Mouse (Mus musculus) neutrophil, adult 5-6 weeks (primary cell): ENCODE measurements around the gene Kirrel3. TPM values are rescaled to one million over a fixed set of nuclear protein-coding genes. Genes with fewer than 3 reads are reported as not detected.

Experiments
- ATAC-seq: fragments of 151-379, 151-347 bp; 2 replicates; pipeline ENCODE4 v1.8.0; 2017; ENCODE audit warnings: mild to moderate bottlenecking, moderate TSS enrichment; ENCODE audit not compliant: insufficient number of reproducible peaks, poor library complexity, low FRiP score, severe bottlenecking; ENCODE audit errors: extremely low read depth
- total RNA-seq: library from RNA; stranded (forward); fragments of 200-1000 nt; gene quantifications from 2 replicates; pipeline ENCODE4 v1.2.3, GENCODE M21; 2017

The Kirrel3 gene
- total RNA-seq, 1 experiment from 2014 or later = not detected

GRCm38 (mm10) chr9:35024591-35025496, 539.1 kb downstream of the Kirrel3 start:
- no peak for ATAC-seq

GRCm38 (mm10) chr9:35026311-35026710, 540.6 kb downstream of the Kirrel3 start:
- ATAC-seq = no peak

DNA sequence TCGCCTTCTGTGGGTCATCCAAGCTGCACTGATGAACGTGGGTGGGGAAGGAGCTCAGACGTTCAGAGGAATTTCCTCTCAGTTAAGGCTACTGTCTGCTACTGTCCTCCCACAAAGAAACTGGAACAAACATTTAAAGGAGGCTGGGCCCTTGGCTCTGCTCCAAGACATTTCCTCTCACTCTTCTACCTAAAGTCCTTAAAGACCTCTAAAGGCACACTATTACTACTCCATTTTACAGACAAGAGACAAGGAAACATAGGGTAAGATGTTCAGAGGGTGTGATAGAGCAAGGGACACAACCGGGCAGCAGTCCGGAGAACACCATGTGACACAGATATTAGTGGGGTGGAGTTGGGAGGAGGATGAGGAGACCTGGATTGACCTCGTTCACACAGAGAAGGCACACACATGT, 541.2 kb downstream of the Kirrel3 start:
- no peak for ATAC-seq

GRCm38 (mm10) chr9:35027382-35027997, 541.8 kb downstream of the Kirrel3 start:
- no peak for ATAC-seq

DNA sequence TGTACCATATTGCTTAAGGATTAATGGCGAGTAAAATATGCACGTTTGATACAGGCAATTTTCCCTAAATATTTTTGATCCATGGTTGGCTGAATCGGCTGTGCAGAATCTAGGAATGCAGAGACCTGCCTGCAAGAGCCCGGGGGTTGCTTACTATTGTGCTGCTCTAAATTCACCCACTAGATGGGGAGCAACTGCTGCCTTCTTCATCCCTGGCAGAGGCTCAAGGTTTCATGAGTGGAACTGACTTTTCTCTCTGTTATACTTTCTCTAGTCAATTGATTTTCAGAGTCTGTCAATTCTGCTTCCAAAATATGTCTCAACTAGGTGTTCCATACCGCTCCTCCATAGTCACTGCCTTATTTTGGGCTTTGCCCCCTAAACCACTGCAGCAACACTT, 545.1 kb downstream of the Kirrel3 start:
- no peak for ATAC-seq

- ATAC-seq = no peak
These were observed 546.8 kb downstream of the Kirrel3 start for GRCm38 (mm10) chr9:35032457-35032856.

GRCm38 (mm10) chr9:35035074-35035473, 549.4 kb downstream of the Kirrel3 start:
- ATAC-seq = no peak

DNA sequence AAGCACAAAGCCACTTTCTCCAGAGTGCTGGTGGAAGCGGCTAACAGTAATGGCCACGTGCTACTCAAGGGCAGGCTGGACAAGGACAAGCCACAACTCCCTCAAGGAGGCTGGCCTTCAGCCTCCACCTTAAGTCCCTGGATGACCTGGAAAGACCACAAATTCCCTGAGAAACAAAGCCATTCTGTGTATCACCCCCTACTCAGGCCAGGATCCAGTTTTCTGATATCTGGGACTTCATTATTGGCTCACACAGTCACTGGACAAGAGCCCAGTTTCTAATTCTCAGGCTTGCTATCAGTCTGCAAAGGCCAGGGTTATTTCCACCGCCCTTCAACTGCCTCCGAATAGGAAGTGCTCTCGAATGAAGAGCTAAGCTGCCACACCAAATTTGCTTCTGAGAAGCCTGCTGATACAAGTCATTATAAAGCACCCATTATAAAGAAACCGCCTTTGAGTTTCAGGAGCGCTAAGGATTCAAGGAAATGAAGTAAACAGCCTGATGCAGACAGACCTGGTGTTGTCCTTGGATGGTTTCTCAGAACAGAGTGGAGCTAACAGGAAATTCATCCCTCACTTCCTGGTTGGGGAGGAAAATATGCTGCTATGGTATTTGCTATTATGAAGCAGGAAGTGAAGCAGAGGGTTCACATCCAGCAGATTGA, 553.4 kb downstream of the Kirrel3 start:
- no peak for ATAC-seq

GRCm38 (mm10) chr9:35039846-35040245, 554.2 kb downstream of the Kirrel3 start:
- no peak for ATAC-seq

DNA sequence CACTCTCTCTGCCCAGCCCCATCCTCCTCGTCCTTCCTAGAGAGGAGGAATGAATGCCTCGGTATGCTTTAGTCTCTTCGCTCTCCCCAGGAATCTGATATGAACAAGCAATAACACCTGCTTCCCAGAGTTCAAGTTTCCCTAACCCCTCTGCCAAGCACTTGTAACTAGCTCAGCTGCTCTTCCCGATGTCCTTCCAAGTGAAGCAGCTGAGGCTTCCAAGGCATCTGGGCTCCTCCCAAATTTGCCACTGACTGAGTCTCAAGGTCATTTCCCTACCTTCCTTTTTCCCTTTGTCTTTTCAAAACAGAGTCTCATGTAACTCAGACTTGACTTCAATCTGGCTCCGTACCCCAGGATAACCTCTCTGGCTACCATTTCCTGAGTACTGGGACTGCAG, 555.8 kb downstream of the Kirrel3 start:
- ATAC-seq = no peak

DNA sequence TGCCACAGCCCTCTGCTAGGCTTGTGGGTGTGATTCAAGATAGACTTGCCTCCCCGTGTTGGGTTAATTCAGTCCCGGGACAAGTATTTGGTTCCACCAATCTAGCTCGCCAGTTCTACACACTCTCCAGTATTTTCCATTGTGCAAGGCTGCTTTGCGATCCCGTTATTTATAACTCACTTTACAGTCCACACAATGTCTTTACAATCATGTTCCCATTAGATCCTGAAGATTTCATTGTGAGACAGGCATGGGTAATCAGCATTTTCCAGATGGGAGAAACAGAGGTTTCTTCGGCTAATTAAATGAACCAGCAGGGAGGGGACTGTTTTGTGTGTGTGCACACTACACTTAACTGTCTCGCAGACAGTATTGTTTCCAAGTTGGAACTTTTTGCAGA, 557.9 kb downstream of the Kirrel3 start:
- ATAC-seq = no peak

- no peak for ATAC-seq
These were observed 558.8 kb downstream of the Kirrel3 start for GRCm38 (mm10) chr9:35044458-35044857.

DNA sequence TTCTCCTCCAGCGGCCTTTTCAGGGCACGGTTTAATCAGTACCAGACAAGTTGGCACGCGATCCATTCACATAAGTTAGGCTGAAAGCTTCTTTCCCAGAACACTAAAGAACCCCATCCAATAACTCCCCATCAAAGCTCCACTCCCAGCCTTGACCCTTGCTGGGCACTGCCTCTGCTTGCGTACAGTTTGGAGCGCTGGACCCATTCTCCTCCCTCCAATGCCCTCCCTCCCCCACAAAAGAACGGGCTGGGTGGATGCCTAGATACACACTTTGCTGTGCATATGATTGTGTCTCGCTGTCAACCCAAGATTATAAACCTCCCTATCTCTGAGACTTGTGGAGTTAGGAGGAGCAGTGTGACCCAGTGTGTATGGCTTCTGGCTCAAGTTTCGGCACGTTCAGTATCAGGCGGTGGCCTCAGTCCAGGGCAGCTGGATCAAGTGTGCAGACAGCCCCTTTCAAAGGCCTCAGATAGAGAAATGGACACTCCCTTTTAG, 559.4 kb downstream of the Kirrel3 start:
- no peak for ATAC-seq

DNA sequence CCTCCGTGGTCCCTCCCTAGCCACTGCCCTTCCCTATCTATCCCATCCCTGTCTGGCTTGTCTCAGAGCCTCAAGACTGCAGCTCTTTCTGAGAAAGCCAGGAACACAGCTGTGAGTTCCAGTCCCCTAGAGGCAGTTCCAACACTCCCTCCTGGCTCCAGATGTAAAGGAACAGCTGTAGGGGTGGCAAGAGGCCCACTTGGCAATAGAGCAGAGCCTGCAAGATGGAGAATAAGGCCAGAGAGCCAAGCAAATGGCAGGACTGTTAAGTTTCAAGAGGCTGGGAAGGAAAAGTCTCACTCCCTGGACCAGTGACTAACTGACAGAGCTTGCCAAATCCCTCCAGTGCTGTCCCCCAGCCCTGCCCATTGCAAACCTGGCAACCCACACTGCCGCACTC, 560.1 kb downstream of the Kirrel3 start:
- no peak for ATAC-seq

DNA sequence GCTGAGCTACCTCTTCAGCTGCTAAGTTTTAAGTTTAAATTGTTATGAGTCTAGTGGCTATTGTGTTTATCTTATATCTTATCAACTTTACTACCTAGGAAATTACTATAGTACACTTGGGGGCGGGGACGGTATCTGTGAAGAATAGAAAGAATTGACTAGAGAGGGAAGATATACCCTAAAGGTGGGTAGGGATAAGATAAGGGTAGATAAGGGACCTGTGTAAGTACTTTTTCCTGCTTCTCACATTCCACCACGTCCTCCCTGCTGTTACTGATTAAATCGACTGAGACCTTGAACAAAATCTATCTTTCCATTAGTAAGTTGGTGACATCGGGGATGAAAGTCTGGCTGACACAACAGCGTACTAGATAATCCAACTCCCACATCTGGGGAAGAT, 562.8 kb downstream of the Kirrel3 start:
- no peak for ATAC-seq

GRCm38 (mm10) chr9:35049891-35050527, 564.3 kb downstream of the Kirrel3 start:
- no peak; the same call in 1 of the 2 replicates for ATAC-seq

GRCm38 (mm10) chr9:35050701-35051454, 565.2 kb downstream of the Kirrel3 start:
- no peak for ATAC-seq

DNA sequence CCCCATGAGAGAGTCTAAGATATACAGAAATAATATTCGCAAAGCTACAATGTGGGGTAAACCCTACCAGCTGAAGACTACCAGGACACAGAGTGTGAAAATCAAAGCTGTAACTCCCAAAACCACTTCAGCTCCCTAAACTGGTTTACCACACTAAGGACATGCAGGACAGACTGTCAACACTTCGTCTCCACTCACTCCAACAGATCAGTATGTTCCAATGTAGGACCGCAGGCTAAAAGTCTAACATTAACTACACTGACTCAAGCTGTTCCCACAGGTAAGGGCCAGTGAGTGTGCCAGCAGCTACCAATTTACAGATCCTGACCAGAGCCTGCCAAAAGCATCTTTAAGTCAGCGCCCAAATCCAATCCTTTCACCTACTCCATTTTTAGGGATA, 566.0 kb downstream of the Kirrel3 start:
- no peak for ATAC-seq

GRCm38 (mm10) chr9:35052671-35053070, 567.0 kb downstream of the Kirrel3 start:
- no peak for ATAC-seq
